In the genomic region with DNA sequence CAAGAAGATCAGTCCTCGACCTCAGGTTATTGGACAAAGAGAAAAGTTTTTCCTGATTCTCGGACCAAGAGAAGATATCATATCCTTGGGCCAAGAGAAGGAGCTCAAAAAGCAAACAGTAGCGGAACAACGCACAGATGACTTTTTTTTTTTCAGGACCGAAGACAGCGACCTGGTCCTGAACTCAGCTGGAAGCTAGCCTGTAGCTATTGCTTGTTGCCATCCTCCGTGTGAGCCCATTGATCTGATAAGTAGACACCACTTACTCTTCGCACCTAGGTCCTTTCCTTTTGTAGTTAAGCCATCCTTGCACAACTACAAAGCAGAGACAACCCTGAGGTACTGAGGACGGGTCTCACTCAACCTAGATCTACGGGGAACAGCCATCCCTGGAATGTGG, we compare ENCODE assay signal across 15 mouse cellular contexts. TPM values are rescaled to one million over a fixed set of nuclear protein-coding genes. Genes with fewer than 3 reads are reported as not detected.
DNase-seq lines count a peak whose midpoint lies in the region; ATAC-seq and TF ChIP-seq lines count a peak whose summit lies in the region.
"Had no signal": no experiment of that assay in that cellular context is flagged by ENCODE, and none has a peak within 500 bp of the region (broad histone marks: within the 10 kb centered on the region; RNA-seq: fewer than 3 reads in every experiment).

No protein-coding gene starts in this region.

- no peak for TF ChIP-seq CTCF in MEL (IDR thresholded peaks at IDR 0.05 in 2 of 3, conservative IDR thresholded peaks at IDR 0.05 in 1 of 3; ENCODE audit: control insufficient read depth in 1 of 3, insufficient read depth in 1 of 3, low read depth in 2 of 3, low read length in 3 of 3, poor library complexity in 1 of 3, severe bottlenecking in 1 of 3)

- no peak overlapping the region for H3K4me2 ChIP-seq in limb, embryonic 11.5 days (ENCODE audit: low read depth, severe bottlenecking)
- no peak overlapping the region for H3K4me2 ChIP-seq in limb, embryonic 14.5 days (replicated peaks; ENCODE audit: low read depth, low read length, severe bottlenecking)
- H3K4me2 ChIP-seq: liver, embryonic 12.5 days had no signal

- no peak for ATAC-seq in limb, embryonic 11.5 days (ENCODE audit: insufficient number of reproducible peaks, low FRiP score, low TSS enrichment, low read depth)
- ATAC-seq in common myeloid progenitor, adult 5-6 weeks (replicated peaks; ENCODE audit: low read depth, poor library complexity, severe bottlenecking) = 0 out of 2 replicates have a peak, but pooled peaks have one; percentile 59
- no peak for ATAC-seq in limb, embryonic 14.5 days (ENCODE audit: low FRiP score, low read depth)
- ATAC-seq: liver, embryonic 12.5 days had no signal

- H3K4me1 ChIP-seq in limb, embryonic 11.5 days (ENCODE audit: control insufficient read depth, insufficient read depth, low read length) = peaks cover under 1% of the 10 kb centered on the region; the same call in 1 of the 2 replicates
- peaks cover 7% of the 10 kb centered on the region for H3K4me1 ChIP-seq in limb, embryonic 10.5 days
- H3K4me1 ChIP-seq in MEL (ENCODE audit: control insufficient read depth in 1 of 2, insufficient read depth in 2 of 2, low read length in 2 of 2) = no peaks in the 10 kb centered on the region
- H3K4me1 ChIP-seq in limb, embryonic 14.5 days (ENCODE audit: control insufficient read depth, insufficient read depth, low read length) = no peaks in the 10 kb centered on the region; the same call in 1 of the 2 replicates

- TF ChIP-seq EP300 in MEL (IDR thresholded peaks at IDR 0.05; ENCODE audit: low read depth in 1 of 2, low read length in 2 of 2) = no peak

- TF ChIP-seq RAD21 in MEL (IDR thresholded peaks at IDR 0.05; ENCODE audit: low read depth, low read length) = no peak

- peaks cover 93% of the 10 kb centered on the region for H3K27me3 ChIP-seq in limb, embryonic 11.5 days (ENCODE audit: control insufficient read depth, insufficient read depth, low read length)
- H3K27me3 ChIP-seq in limb, embryonic 10.5 days (ENCODE audit: low read depth, poor library complexity, severe bottlenecking) = peaks cover 100% of the 10 kb centered on the region
- peaks cover 0 to 2% of the 10 kb centered on the region in 2 experiments; a peak in 1 of 4 replicates for H3K27me3 ChIP-seq in MEL (ENCODE audit: control insufficient read depth in 1 of 2, insufficient read depth in 2 of 2, low read length in 2 of 2)
- H3K27me3 ChIP-seq in limb, embryonic 14.5 days (ENCODE audit: control insufficient read depth, insufficient read depth, low read length) = peaks cover 97% of the 10 kb centered on the region

- no peaks in the 10 kb centered on the region for H3K79me2 ChIP-seq in MEL (ENCODE audit: control insufficient read depth, insufficient read depth, low read length, poor library complexity)

- WGBS in limb, embryonic 11.5 days = 2% methylated on average over 10 of the region's 10 CpGs
- 2% methylated on average over 10 of the region's 10 CpGs for WGBS in limb, embryonic 10.5 days
- WGBS in limb, embryonic 14.5 days = 2% methylated on average over 10 of the region's 10 CpGs

- no peaks in the 10 kb centered on the region for H3K36me3 ChIP-seq in limb, embryonic 11.5 days (ENCODE audit: control insufficient read depth, insufficient read depth, low read length)
- no peaks in the 10 kb centered on the region for H3K36me3 ChIP-seq in limb, embryonic 10.5 days
- H3K36me3 ChIP-seq in MEL (ENCODE audit: control insufficient read depth in 1 of 2, insufficient read depth in 2 of 2, low read length in 2 of 2) = no peaks in the 10 kb centered on the region
- no peaks in the 10 kb centered on the region for H3K36me3 ChIP-seq in limb, embryonic 14.5 days (ENCODE audit: control insufficient read depth, insufficient read depth, low read length)
- H3K36me3 ChIP-seq: heart, embryonic 10.5 days; liver, embryonic 12.5 days had no signal

- H3K9me3 ChIP-seq in limb, embryonic 11.5 days (ENCODE audit: control insufficient read depth, low read length) = no peaks in the 10 kb centered on the region
- H3K9me3 ChIP-seq in limb, embryonic 10.5 days (replicated peaks) = no peaks in the 10 kb centered on the region
- H3K9me3 ChIP-seq in MEL (replicated peaks; ENCODE audit: insufficient read depth, low read length) = no peaks in the 10 kb centered on the region
- no peaks in the 10 kb centered on the region for H3K9me3 ChIP-seq in limb, embryonic 14.5 days (ENCODE audit: control insufficient read depth, low read length)
- H3K9me3 ChIP-seq: heart, embryonic 10.5 days; liver, embryonic 12.5 days had no signal

- DNase-seq in limb, embryonic 11.5 days (ENCODE audit: low spot score) = peak; percentile 55
- DNase-seq in limb, embryonic 10.5 days (ENCODE audit: low spot score) = no peak
- DNase-seq in MEL (ENCODE audit: low read depth, low spot score) = peak; percentile 12
- peak; percentile 70 for DNase-seq in limb, embryonic 14.5 days (ENCODE audit: low spot score)
- no peak for DNase-seq in spleen, postnatal 14 days (ENCODE audit: low spot score in 2 of 2)
- no peak for DNase-seq in cerebellum, adult 9-10 months
- DNase-seq in yolk sac, embryonic 10.5 days (ENCODE audit: low spot score) = no peak
- DNase-seq: cerebellum, adult 2 months; kidney, adult 18-20 months; thymus, postnatal 36 days had no signal

- no peak overlapping the region for H3K27ac ChIP-seq in limb, embryonic 11.5 days (replicated peaks; ENCODE audit: low read depth, low read length)
- H3K27ac ChIP-seq in limb, embryonic 10.5 days = no peak overlapping the region
- H3K27ac ChIP-seq in MEL (ENCODE audit: control insufficient read depth, low read depth, low read length) = no peak overlapping the region
- H3K27ac ChIP-seq in limb, embryonic 14.5 days (replicated peaks; ENCODE audit: low read depth, low read length) = no peak overlapping the region
- H3K27ac ChIP-seq: heart, embryonic 10.5 days; liver, embryonic 12.5 days had no signal

- no peak for TF ChIP-seq POLR2A in MEL (IDR thresholded peaks at IDR 0.05; ENCODE audit: control insufficient read depth in 1 of 2, insufficient read depth in 1 of 2, low read depth in 1 of 2, low read length in 2 of 2, poor library complexity in 1 of 2)
- TF ChIP-seq POLR2A in limb, embryonic 14.5 days (IDR thresholded peaks at IDR 0.05; ENCODE audit: borderline replicate concordance, extremely low read depth, insufficient read depth, insufficient read length) = no peak

- no peak overlapping the region for H3K9ac ChIP-seq in limb, embryonic 11.5 days (ENCODE audit: low read length)
- H3K9ac ChIP-seq in MEL (ENCODE audit: control insufficient read depth, low read depth, low read length, poor library complexity, severe bottlenecking) = no peak overlapping the region
- no peak overlapping the region for H3K9ac ChIP-seq in limb, embryonic 14.5 days (ENCODE audit: low read depth, low read length, severe bottlenecking)
- H3K9ac ChIP-seq: liver, embryonic 12.5 days had no signal

- no peak overlapping the region for H3K4me3 ChIP-seq in limb, embryonic 11.5 days (ENCODE audit: low read depth, low read length)
- H3K4me3 ChIP-seq in limb, embryonic 10.5 days = no peak overlapping the region
- H3K4me3 ChIP-seq in MEL (ENCODE audit: control insufficient read depth in 1 of 2, insufficient read depth in 1 of 2, low read depth in 2 of 2, low read length in 2 of 2) = no peak overlapping the region
- H3K4me3 ChIP-seq in limb, embryonic 14.5 days (replicated peaks; ENCODE audit: low read length) = no peak overlapping the region
- H3K4me3 ChIP-seq: heart, embryonic 10.5 days; liver, embryonic 12.5 days had no signal

TF ChIP-seq in MEL, 35 proteins besides CTCF, POLR2A, EP300 and RAD21:
- TF ChIP-seq BHLHE40 (IDR thresholded peaks at IDR 0.05; ENCODE audit: borderline replicate concordance, low read depth, low read length) (no peak), POLR2AphosphoS5 (IDR thresholded peaks at IDR 0.05; ENCODE audit: borderline replicate concordance, low read depth, low read length) (no peak), UBTF (IDR thresholded peaks at IDR 0.05; ENCODE audit: borderline replicate concordance, insufficient read depth, low read depth, low read length) (no peak), MAFK (IDR thresholded peaks at IDR 0.05; ENCODE audit: borderline replicate concordance, low read depth, low read length) (no peak), E2F4 (IDR thresholded peaks at IDR 0.05; ENCODE audit: borderline replicate concordance, low read depth, low read length) (no peak), HCFC1 (IDR thresholded peaks at IDR 0.05; ENCODE audit: low read depth, low read length) (no peak), ZMIZ1 (IDR thresholded peaks at IDR 0.05; ENCODE audit: low read depth, low read length) (no peak), ZNF384 (IDR thresholded peaks at IDR 0.05; ENCODE audit: low read depth, low read length) (no peak), TCF12 (IDR thresholded peaks at IDR 0.05; ENCODE audit: low read depth, low read length) (no peak), MEF2A (IDR thresholded peaks at IDR 0.05; ENCODE audit: extremely low read depth, insufficient replicate concordance, low read depth, low read length, poor library complexity, severe bottlenecking) (no peak), GABPA (IDR thresholded peaks at IDR 0.05; ENCODE audit: low read depth, low read length) (no peak), MXI1 (IDR thresholded peaks at IDR 0.05; ENCODE audit: low read depth, low read length) (no peak)

RNA-seq across cellular contexts. Expression of gene Nr2e1, which starts 8.8 kb away (rescaled TPM):
- polyA plus RNA-seq in limb, embryonic 11.5 days (2014; fragmentation: Nextera tagmentation; extraction: Ambion mirVana) = not detected in 2 replicates
- polyA plus RNA-seq in limb, embryonic 10.5 days (2016; fragmentation: Nextera tagmentation; extraction: Ambion mirVana) = not detected in 2 replicates
- 0.03 TPM in 1 of 2 replicates, not detected in the other for total RNA-seq in MEL (2012; rRNA removed)
- polyA plus RNA-seq in MEL (2012; ENCODE audit: insufficient read depth in 1 of 2, insufficient read length in 2 of 2, low read depth in 1 of 2, low replicate concordance in 2 of 2, missing spikeins in 1 of 2) = not detected
- total RNA-seq in common myeloid progenitor, adult 5-6 weeks (2017) = not detected in 2 replicates
- polyA plus RNA-seq in limb, embryonic 14.5 days (2012; rRNA removed) = 0.01 and 0.15 TPM in 2 replicates
- not detected in 2 replicates for polyA plus RNA-seq in limb, embryonic 14.5 days (2014; fragmentation: Nextera tagmentation; extraction: Ambion mirVana)
- total RNA-seq: hematopoietic stem cell, adult 5-6 weeks had no signal
- polyA plus RNA-seq: heart, embryonic 10.5 days; liver, embryonic 12.5 days; stomach, embryonic 14.5 days had no signal

RNA-seq across cellular contexts. Expression of gene Ostm1, which starts 9.0 kb away (rescaled TPM):
- polyA plus RNA-seq in limb, embryonic 11.5 days (2014; fragmentation: Nextera tagmentation; extraction: Ambion mirVana) = 8.0 and 8.2 TPM in 2 replicates
- polyA plus RNA-seq in limb, embryonic 10.5 days (2016; fragmentation: Nextera tagmentation; extraction: Ambion mirVana) = 8.4 and 8.9 TPM in 2 replicates
- 15.7 and 17.5 TPM in 2 replicates for total RNA-seq in MEL (2012; rRNA removed)
- polyA plus RNA-seq in MEL (2012; ENCODE audit: insufficient read depth in 1 of 2, insufficient read length in 2 of 2, low read depth in 1 of 2, low replicate concordance in 2 of 2, missing spikeins in 1 of 2) = 10 to 100 TPM in 1 of 2 experiments, not detected in 1; 13.9 TPM
- total RNA-seq in common myeloid progenitor, adult 5-6 weeks (2017) = 31.4 and 32.5 TPM in 2 replicates
- 6.9 and 7.9 TPM in 2 replicates for polyA plus RNA-seq in limb, embryonic 14.5 days (2012; rRNA removed)
- polyA plus RNA-seq in limb, embryonic 14.5 days (2014; fragmentation: Nextera tagmentation; extraction: Ambion mirVana) = 12.0 and 12.1 TPM in 2 replicates

Comparison
In these comparisons a context has a peak if more than half of its experiments do, and no peak if none do; other contexts are left out.
1. DNase-seq: peak in limb, embryonic 11.5 days (single experiment), MEL (single experiment) and limb, embryonic 14.5 days (single experiment); none in limb, embryonic 10.5 days (single experiment), spleen, postnatal 14 days (0 of 2), cerebellum, adult 9-10 months (single experiment) and yolk sac, embryonic 10.5 days (single experiment).